Mouse (Mus musculus) brain, embryonic 14.5 days (tissue): ENCODE results near the gene Prmt8.

ENCODE experiments used
- CTCF ChIP-seq: fragments of 200-500 bp; IDR thresholded peaks from 2 replicates; pipeline ENCODE4 v1.5.1; 2012; ENCODE audit warnings: inconsistent platforms, mild to moderate bottlenecking, moderate library complexity, borderline replicate concordance; ENCODE audit not compliant: insufficient read depth, insufficient read length; ENCODE audit errors: extremely low read depth
- POLR2A ChIP-seq: fragments of 200-500 bp; IDR thresholded peaks from 2 replicates; pipeline ENCODE4 v1.6.1; 2012; ENCODE audit warnings: mild to moderate bottlenecking, inconsistent platforms, borderline replicate concordance; ENCODE audit not compliant: poor library complexity, insufficient read depth, insufficient read length, severe bottlenecking; ENCODE audit errors: extremely low read depth

DNA sequence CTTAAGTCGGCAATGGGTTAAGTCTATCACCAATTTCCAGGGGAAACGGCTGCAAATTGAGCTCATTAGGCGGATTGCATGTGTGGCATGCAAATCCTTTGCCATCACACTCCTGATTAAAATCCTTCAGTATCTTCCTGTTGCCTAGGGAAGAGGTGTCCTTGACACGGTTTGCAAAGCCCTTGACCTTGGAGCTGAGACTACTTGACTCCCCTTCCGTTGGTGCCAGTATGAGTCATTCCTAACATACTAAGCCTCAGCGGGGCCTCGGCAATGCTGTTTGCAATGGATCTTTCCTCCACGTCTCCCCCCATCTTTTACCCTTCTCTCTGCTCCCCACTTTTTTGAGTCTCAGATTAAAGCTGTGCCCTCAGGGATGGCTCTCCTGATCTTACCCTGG is 85.7 kb downstream of the Prmt8 start:
- TF ChIP-seq CTCF (no peak), POLR2A (no peak)
